Mouse (Mus musculus) megakaryocyte, embryonic 14.5 days (primary cell): ENCODE measurements around the gene Slc46a1. TPM values are rescaled to one million over a fixed set of nuclear protein-coding genes. Genes with fewer than 3 reads are reported as not detected.

Experiments used
- H3K27me3 ChIP-seq: replicated peaks from 2 replicates; pipeline ENCODE3; 2012; ENCODE audit warnings: inconsistent platforms
- H3K36me3 ChIP-seq: replicated peaks from 2 replicates; pipeline ENCODE3; 2012; ENCODE audit warnings: low read length, inconsistent platforms, mixed read lengths
- H3K4me1 ChIP-seq: 2 replicates; pipeline ENCODE4 v1.6.1; 2012; ENCODE audit warnings: inconsistent platforms
- H3K4me3 ChIP-seq: replicated peaks from 2 replicates; pipeline ENCODE3; 2012; ENCODE audit warnings: moderate library complexity, mild to moderate bottlenecking, inconsistent platforms
- H3K9me3 ChIP-seq: 2 replicates; pipeline ENCODE4 v1.6.1; 2012; ENCODE audit warnings: inconsistent platforms
- FLI1 ChIP-seq: IDR thresholded peaks from 2 replicates; pipeline ENCODE4 v1.6.1; 2012; ENCODE audit warnings: low read length, inconsistent platforms, mixed read lengths
- GATA1 ChIP-seq: IDR thresholded peaks from 3 replicates; pipeline ENCODE4 v1.6.1; 2012; ENCODE audit warnings: mixed read lengths, low read length, inconsistent platforms, borderline replicate concordance
- polyA plus RNA-seq: library from polyadenylated mRNA; stranded (reverse); fragments of >175 nt; gene quantifications from 2 replicates; pipeline ENCODE4 v1.2.3, GENCODE M21; 2012; ENCODE audit warnings: low replicate concordance; ENCODE audit not compliant: insufficient read depth

Gene Slc46a1
- polyA plus RNA-seq, 1 experiment = 0.18 TPM

DNA sequence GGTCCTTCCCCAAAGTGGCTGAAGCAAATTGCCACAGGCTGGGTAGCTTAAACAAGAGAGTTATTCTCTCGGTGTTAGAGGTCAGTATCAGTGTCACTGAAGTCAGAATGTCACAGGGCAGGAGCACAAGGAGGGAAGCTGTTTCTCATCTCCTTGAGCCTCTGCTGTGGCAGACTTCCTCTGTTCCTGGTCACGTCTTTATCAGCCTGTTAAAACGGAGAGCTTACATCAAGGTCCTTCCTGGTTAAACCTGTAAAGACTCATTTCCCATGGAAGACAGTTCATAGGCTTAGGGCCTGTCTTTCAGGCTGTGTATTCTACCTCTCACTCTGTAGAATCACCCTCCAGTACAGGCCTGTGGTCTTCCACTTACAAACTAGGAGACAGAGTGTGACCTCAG is 2.4 kb downstream of the Slc46a1 start:
- Histone ChIP-seq H3K9me3 (no peaks in the 10 kb centered on the region), H3K27me3 (peaks cover 80% of the 10 kb centered on the region), H3K4me1 (peaks cover 53% of the 10 kb centered on the region), H3K36me3 (no peaks in the 10 kb centered on the region), H3K4me3 (no peak overlapping the region)
- TF ChIP-seq GATA1 = no peak
- TF ChIP-seq FLI1 = no peak

DNA sequence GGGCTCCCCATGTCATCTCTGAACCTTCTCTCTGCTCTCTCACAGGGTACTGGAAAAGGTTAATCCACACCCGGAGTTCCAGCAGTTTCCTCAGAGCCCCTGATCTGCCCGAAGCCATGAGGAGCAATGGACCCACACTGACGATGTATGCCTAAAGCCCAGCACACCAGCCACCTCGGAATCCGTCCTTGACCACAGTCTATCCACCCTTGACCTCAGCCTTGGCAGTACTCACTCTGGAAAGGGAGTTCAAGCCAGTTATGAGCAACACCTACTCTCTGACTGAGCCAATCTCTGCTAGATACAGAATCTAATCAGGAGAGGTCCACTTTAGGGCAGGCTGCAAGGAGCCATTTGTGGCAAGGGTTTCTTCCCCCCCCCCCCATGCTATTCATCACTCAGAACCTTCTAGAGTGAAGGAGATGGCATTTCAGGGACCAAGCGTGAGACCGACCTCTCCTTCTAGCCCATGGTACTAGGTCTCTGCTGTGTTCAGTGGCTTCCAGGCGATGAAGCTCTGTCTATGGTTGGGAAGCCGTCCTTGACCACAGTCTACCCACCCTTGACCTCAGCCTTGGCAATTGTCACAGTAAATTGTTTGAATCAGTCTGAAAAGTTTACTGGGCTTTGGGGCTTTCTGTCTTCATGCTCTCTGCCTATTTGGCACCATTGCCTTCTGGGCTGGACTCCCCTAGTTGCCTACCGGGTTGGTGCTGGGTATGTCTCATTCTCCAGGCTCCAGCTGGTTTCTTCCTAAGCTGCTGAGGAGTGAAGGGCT is 6.0 kb downstream of the Slc46a1 start:
- peaks cover 90% of the 10 kb centered on the region for H3K27me3 ChIP-seq
- TF ChIP-seq GATA1 (no peak), FLI1 (no peak)
- no peaks in the 10 kb centered on the region for H3K36me3 ChIP-seq
- H3K9me3 ChIP-seq = no peaks in the 10 kb centered on the region
- H3K4me1 ChIP-seq = peaks cover 29% of the 10 kb centered on the region
- H3K4me3 ChIP-seq = no peak overlapping the region

DNA sequence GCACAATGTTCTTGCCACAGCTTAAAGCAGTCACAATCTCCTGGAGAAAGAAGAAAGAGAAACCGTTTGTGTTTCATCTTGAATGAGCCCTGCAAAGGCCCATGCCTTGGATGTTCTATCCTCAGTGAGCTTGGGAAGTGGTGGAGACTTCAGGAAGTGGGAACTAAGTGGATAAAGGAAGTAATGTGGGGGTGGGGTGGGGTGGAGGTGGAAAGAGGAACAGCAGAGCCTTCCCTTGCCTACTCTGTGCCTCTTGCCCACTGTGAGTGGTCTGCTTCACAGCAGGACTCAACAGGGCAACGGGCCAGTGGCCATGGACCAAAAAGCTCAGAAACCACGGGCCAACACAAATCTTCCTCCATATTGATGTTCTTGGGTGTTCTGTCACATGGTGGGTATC is 9.8 kb downstream of the Slc46a1 start:
- H3K27me3 ChIP-seq = peaks cover 81% of the 10 kb centered on the region
- no peak for TF ChIP-seq FLI1
- no peak for TF ChIP-seq GATA1
- H3K36me3 ChIP-seq = no peaks in the 10 kb centered on the region
- peaks cover 13% of the 10 kb centered on the region for H3K4me1 ChIP-seq
- H3K9me3 ChIP-seq = peaks cover 10% of the 10 kb centered on the region
- H3K4me3 ChIP-seq = no peak overlapping the region

DNA sequence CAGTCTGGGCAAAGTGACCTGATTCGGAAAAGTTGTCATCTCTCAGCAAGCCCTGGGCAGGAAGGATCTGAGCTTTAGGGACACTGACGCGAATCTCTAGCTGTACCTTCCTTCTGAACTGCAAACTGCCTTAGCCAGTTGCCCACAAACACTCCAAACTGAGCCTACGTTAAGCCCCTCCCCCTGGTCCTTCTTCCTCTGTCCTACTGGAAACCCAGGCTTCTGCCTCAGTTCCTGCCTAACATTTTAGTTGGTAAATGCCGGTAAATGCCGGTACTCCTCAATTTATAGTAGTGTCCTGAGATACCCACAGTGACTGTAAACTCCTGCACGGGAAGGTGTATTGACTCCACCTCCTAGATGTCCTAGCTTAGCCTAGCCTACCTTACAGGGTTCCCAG is 18.1 kb downstream of the Slc46a1 start:
- peaks cover 75% of the 10 kb centered on the region for H3K27me3 ChIP-seq

DNA sequence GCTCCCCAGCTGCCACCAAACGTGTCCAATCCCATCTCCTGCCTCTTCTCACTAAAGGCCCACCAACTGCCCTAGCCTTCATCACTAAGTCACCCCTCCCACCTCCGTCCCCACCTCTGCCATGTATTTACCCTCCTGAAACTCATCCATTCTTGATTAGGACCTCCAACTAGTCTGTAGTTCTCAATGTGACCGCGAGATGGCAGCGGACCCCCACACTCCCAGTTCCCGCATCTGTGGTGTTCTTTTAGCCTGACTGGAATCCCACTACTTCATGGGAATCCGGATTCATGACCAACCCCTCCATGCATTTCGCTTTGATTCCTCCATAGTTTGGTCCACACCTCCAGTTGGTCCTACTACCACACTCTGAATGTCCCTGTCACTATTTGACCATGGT is 22.7 kb downstream of the Slc46a1 start:
- Histone ChIP-seq H3K4me3 (no peak overlapping the region), H3K9me3 (peaks cover 12% of the 10 kb centered on the region), H3K27me3 (peaks cover 81% of the 10 kb centered on the region), H3K36me3 (no peaks in the 10 kb centered on the region), H3K4me1 (peaks cover 18% of the 10 kb centered on the region)
- TF ChIP-seq FLI1 (no peak), GATA1 (no peak)

More for the DNA sequence above, 18.1 kb downstream of the Slc46a1 start:
- Histone ChIP-seq H3K36me3 (no peaks in the 10 kb centered on the region), H3K9me3 (peaks cover 24% of the 10 kb centered on the region), H3K4me3 (no peak overlapping the region), H3K4me1 (peaks cover 9% of the 10 kb centered on the region; the same call in 1 of the 2 replicates)
- TF ChIP-seq GATA1 = no peak
- no peak for TF ChIP-seq FLI1

DNA sequence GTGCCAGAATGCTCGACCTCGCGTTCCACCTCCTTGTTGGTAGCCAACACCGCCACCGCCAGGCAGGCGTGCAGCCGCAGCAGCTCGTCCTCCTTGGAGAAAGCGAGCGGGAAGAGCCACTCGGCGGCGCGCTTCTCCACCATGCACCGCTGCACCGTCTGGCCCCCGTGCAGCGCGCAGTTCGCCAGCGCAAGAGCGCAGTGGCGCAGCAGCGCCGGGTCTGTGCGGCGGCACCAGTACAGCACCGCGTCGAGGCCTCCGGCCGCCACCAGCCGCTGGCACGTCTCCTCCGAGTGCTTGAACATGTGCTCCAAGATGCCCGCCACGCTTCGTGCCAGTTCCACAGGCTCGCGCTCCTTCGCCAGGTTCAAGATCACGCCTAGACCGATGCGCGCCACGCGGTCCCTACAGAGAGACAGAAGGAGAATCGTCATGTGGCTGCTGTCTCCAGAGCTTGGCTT is 25.3 kb downstream of the Slc46a1 start:
- Histone ChIP-seq H3K36me3 (no peaks in the 10 kb centered on the region), H3K4me1 (peaks cover 18% of the 10 kb centered on the region), H3K27me3 (peaks cover 81% of the 10 kb centered on the region), H3K4me3 (peak overlapping the region; percentile 85), H3K9me3 (peaks cover 19% of the 10 kb centered on the region)
- TF ChIP-seq GATA1 (no peak), FLI1 (no peak)

DNA sequence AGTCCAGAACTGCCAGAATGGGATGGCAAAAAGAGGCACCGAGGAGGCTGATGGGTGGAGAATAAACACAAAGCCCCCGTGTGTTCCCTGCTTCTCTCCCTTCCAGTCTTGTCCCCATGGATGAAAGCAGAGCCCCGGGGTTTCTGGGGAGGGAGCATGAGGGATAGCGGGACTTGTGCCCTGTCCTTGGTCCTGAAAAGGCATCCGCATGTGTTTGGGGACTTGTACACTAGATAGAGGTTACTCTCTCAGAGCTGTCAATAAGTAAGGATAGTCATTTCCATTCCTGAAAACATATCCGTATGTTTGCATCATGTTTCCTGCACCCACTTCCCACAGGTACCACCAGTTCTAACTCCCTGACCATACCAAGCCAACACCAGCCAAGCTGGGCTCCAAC is 30.4 kb downstream of the Slc46a1 start:
- 0 out of 2 replicates have a peak, but pooled peaks cover 8% of the 10 kb centered on the region for H3K9me3 ChIP-seq
- TF ChIP-seq GATA1 = no peak
- TF ChIP-seq FLI1 = no peak

DNA sequence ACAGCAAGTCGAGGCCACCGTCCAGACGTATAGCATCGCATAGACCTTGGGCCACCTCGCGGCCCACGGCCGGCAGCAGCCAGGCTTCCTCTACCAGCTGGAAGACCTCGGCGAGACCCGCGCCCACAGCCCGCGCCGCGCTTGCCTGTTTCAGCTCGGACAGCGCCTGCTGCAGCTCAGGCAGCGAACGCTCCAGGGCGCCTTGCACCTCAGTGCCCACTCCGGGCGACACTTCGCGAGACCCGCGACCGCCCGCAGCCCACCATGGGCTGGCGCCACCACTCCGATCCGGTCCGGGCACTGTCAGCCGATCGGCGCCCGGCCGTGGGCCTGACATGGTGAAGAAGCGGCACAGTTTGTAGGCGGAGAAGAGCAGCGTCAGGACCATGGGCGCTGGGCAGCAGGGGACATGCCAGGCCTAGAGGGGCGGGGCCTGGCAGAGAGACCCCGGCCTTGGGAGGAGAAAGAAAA is 31.6 kb downstream of the Slc46a1 start:
- peaks cover 21% of the 10 kb centered on the region for H3K4me1 ChIP-seq
- no peak for TF ChIP-seq FLI1
- TF ChIP-seq GATA1 = no peak
- peak overlapping the region; percentile 90 for H3K4me3 ChIP-seq
- no peaks in the 10 kb centered on the region for H3K36me3 ChIP-seq
- H3K9me3 ChIP-seq = 0 out of 2 replicates have a peak, but pooled peaks cover 8% of the 10 kb centered on the region
- H3K27me3 ChIP-seq = peaks cover 79% of the 10 kb centered on the region

More for the DNA sequence above, 30.4 kb downstream of the Slc46a1 start:
- H3K4me1 ChIP-seq = peaks cover 24% of the 10 kb centered on the region
- no peaks in the 10 kb centered on the region for H3K36me3 ChIP-seq
- no peak overlapping the region for H3K4me3 ChIP-seq
- H3K27me3 ChIP-seq = peaks cover 79% of the 10 kb centered on the region

DNA sequence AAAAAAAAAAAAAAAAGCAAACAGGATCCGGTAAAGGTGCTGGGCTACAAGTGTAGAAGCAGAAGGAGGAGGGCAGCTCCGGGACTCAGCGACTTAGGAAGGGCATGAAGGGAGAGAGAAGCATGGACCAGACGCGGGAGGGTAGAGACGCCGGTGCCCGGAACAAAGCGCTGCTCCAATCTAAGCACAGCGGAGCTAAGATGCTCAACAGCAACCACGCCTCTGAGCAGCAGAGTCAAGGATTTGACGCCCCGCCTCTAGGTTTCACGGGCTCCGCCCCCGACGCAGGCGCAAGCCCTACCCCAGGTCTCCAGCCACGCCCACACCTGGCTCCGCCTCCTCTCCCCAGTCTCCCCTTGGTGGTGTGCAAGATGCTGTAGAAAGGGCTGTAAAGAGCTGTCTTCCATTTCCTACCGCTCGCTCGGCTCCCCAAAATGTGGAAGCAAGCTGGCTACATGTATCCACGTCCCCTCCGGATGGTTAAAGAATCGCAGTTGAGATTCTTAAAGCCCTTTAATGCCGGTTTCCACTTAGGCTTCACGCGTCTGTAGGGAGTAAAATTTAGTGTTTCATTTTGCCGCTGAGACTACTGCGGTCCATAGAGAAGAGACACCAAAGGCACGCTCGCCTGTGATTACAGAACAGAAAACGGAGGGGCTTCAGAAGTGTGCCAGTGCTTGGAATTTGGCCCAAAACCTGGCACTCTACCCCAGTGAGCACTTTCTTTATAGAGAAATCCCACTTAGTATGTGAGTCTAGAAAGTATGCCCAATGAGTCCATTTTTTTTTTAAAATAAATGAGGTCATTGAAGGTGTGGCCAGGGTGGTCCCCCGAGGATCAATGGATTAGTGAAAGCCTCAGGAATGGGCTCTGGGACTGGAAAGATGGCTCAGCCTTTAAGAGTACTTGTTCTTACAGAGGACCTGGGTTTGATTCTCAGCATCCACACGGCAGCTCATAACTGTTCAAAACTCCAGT is 32.3 kb downstream of the Slc46a1 start, which contains the start of gene Sarm1:
Gene Sarm1, minus strand, starts transcription at position 211 of the 979 bp plus-strand sequence.
- peaks cover 21% of the 10 kb centered on the region for H3K4me1 ChIP-seq
- peaks cover 81% of the 10 kb centered on the region for H3K27me3 ChIP-seq
- peak within 1 kb of the TSS; percentile 90 for H3K4me3 ChIP-seq
- no peak for TF ChIP-seq GATA1
- no peak for TF ChIP-seq FLI1
- H3K36me3 ChIP-seq = no peaks in the 10 kb centered on the region
- H3K9me3 ChIP-seq = 0 out of 2 replicates have a peak, but pooled peaks cover 8% of the 10 kb centered on the region
